Mouse (Mus musculus) hindbrain, postnatal 0 days (tissue): ENCODE measurements around the gene Treml2. TPM values are rescaled to one million over a fixed set of nuclear protein-coding genes. Genes with fewer than 3 reads are reported as not detected.

Experiments used
- ATAC-seq: fragments of 200-750 bp; cut with Nextera tagmentation; 2 replicates; pipeline ENCODE4 v1.8.0; 2017; ENCODE audit warnings: mild to moderate bottlenecking, moderate TSS enrichment, moderate library complexity
- DNase-seq: peaks from one replicate; pipeline ENCODE4 v3.0.0-alpha.2; 2015; ENCODE audit warnings: low spot score
- H3K27ac ChIP-seq: fragments of 300-500 bp; sonication (generic); 2 replicates; pipeline ENCODE4 v1.5.1; 2014; ENCODE audit warnings: mild to moderate bottlenecking
- H3K27me3 ChIP-seq: fragments of 300-500 bp; sonication (generic); 2 replicates; pipeline ENCODE4 v1.6.1; 2014; ENCODE audit warnings: low read length, mixed read lengths; ENCODE audit not compliant: insufficient read depth
- H3K36me3 ChIP-seq: fragments of 300-500 bp; sonication (generic); 2 replicates; pipeline ENCODE4 v1.6.1; 2014; ENCODE audit warnings: low read length, mixed read lengths; ENCODE audit not compliant: insufficient read depth
- H3K4me1 ChIP-seq: fragments of 300-500 bp; sonication (generic); 2 replicates; pipeline ENCODE4 v1.6.1; 2014; ENCODE audit warnings: antibody characterized with exemption, low read length, mixed read lengths; ENCODE audit not compliant: insufficient read depth
- H3K4me2 ChIP-seq: fragments of 300-500 bp; sonication (generic); 2 replicates; pipeline ENCODE4 v1.6.1; 2014; ENCODE audit warnings: low read depth, mild to moderate bottlenecking, low read length, moderate library complexity, mixed read lengths
- H3K4me3 ChIP-seq: fragments of 300-500 bp; sonication (generic); 2 replicates; pipeline ENCODE4 v1.5.1; 2014; ENCODE audit warnings: low read length
- H3K9ac ChIP-seq: fragments of 300-500 bp; sonication (generic); replicated peaks from 2 replicates; pipeline ENCODE4 v1.6.1; 2014; ENCODE audit warnings: mild to moderate bottlenecking, low read length, moderate library complexity, mixed read lengths
- H3K9me3 ChIP-seq: fragments of 300-500 bp; sonication (generic); 2 replicates; pipeline ENCODE4 v1.6.1; 2016; ENCODE audit warnings: low read length, mixed read lengths
- CTCF ChIP-seq: IDR thresholded peaks from 2 replicates; pipeline ENCODE4 v1.5.1; 2016; ENCODE audit warnings: antibody characterized with exemption, control low read depth, low read depth
- WGBS: fragments of 180-500 bp; shearing (Covaris S2); extraction: QIAGEN DNeasy Blood & Tissue Kit; methylation state at CpG from one replicate; pipeline ENCODE4 v1.1.7; 2014; 5-methylcytosine and 5-hydroxymethylcytosine counted together
- polyA plus RNA-seq: library from polyadenylated mRNA; unstranded; fragments of >200 nt; fragmentation: Nextera tagmentation; extraction: Ambion mirVana; gene quantifications from 2 replicates; pipeline ENCODE4 v1.2.1, GENCODE M21; 2015
- total RNA-seq: library from RNA; depleted of rRNA; stranded (reverse); fragments of >200 nt; gene quantifications from 2 replicates; pipeline ENCODE4 v1.2.3, GENCODE M21; 2014; rRNA removed

The Treml2 gene
- total and polyA plus RNA-seq, 2 experiments from 2014 or later = 0.09 to 1.8 TPM

GRCm38 (mm10) chr17:48357892-48358291, 58.6 kb downstream of the Treml2 start:
- Histone ChIP-seq H3K4me1 (no peaks in the 10 kb centered on the region), H3K9me3 (no peaks in the 10 kb centered on the region)

GRCm38 (mm10) chr17:48359616-48360015, 60.3 kb downstream of the Treml2 start, which contains the start of gene Treml1:
Gene Treml1 (plus strand): TSS chr17:48359916.
- Histone ChIP-seq H3K4me2 (no peak within 1 kb of the TSS), H3K27me3 (no peaks in the 10 kb centered on the region), H3K36me3 (no peaks in the 10 kb centered on the region), H3K9me3 (no peaks in the 10 kb centered on the region), H3K27ac (no peak within 1 kb of the TSS), H3K4me3 (no peak within 1 kb of the TSS), H3K9ac (no peak within 1 kb of the TSS), H3K4me1 (no peaks in the 10 kb centered on the region)
- TF ChIP-seq CTCF = no peak
- 84% methylated on average over 7 of the region's 7 CpGs for WGBS
- DNase-seq (no peak), ATAC-seq (no peak)

More at GRCm38 (mm10) chr17:48357892-48358291, 58.6 kb downstream of the Treml2 start:
- no peak for ATAC-seq
- Histone ChIP-seq H3K4me2 (no peak overlapping the region), H3K9ac (no peak overlapping the region), H3K27ac (no peak overlapping the region), H3K27me3 (no peaks in the 10 kb centered on the region), H3K4me3 (no peak overlapping the region), H3K36me3 (no peaks in the 10 kb centered on the region)
- no peak for TF ChIP-seq CTCF
- 43% methylated on average over 2 of the region's 2 CpGs for WGBS
- no peak for DNase-seq

DNA sequence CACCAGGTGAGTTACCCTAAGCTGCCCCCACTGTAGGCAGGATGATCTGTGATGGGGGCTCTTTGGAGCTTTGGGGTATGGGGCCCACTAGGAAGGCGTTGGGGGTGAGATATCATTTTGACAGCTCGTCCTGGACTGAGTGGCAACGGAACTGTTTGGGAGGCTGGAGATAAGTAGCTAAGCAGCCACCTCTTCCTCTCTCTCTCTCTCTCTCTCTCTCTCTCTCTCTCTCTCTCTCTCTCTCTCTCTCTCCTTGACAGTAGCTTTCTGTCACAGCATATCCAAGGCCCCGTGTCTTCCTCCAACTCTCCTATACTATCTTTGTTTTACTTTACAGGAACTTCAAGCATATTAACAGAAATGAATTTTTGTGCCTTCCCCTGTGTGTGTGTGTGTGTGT, 61.2 kb downstream of the Treml2 start:
- Histone ChIP-seq H3K9me3 (no peaks in the 10 kb centered on the region), H3K27me3 (no peaks in the 10 kb centered on the region), H3K4me1 (no peaks in the 10 kb centered on the region), H3K36me3 (no peaks in the 10 kb centered on the region), H3K27ac (no peak overlapping the region), H3K4me2 (no peak overlapping the region), H3K9ac (no peak overlapping the region), H3K4me3 (no peak overlapping the region)
- whole genome bisulfite sequencing = 82% methylated on average over 4 of the region's 4 CpGs
- no peak for DNase-seq
- no peak for ATAC-seq
- no peak for TF ChIP-seq CTCF

Other genes starting within 250 kb of the Treml2 start
- not detected in 2 replicates for gene 1700067P10Rik, start 210.2 kb upstream of the Treml2 start, total RNA-seq
- 0.16 TPM in 1 of 2 replicates, not detected in the other for gene 1700067P10Rik, start 210.2 kb upstream of the Treml2 start, polyA plus RNA-seq
- not detected in 2 replicates for gene 9830107B12Rik, start 153.2 kb upstream of the Treml2 start, total RNA-seq
- not detected in 2 replicates for gene 9830107B12Rik, start 153.2 kb upstream of the Treml2 start, polyA plus RNA-seq
- not detected in 2 replicates for gene A530064D06Rik, start 132.2 kb upstream of the Treml2 start, total RNA-seq
- not detected in 2 replicates for gene A530064D06Rik, start 132.2 kb upstream of the Treml2 start, polyA plus RNA-seq
- gene Trem1, start 66.7 kb upstream of the Treml2 start, total RNA-seq = not detected in 2 replicates
- 0.09 TPM in 1 of 2 replicates, not detected in the other for gene Trem1, start 66.7 kb upstream of the Treml2 start, polyA plus RNA-seq
- not detected in 2 replicates for gene Trem3, start 51.7 kb upstream of the Treml2 start, total RNA-seq
- gene Trem3, start 51.7 kb upstream of the Treml2 start, polyA plus RNA-seq = not detected in 2 replicates
- gene Treml4, start 35.2 kb upstream of the Treml2 start, total RNA-seq = not detected in 2 replicates
- gene Treml4, start 35.2 kb upstream of the Treml2 start, polyA plus RNA-seq = 0.19 and 0.66 TPM in 2 replicates
- gene B430306N03Rik, start 16.6 kb downstream of the Treml2 start, total RNA-seq = 0.05 TPM in 1 of 2 replicates, not detected in the other
- not detected in 2 replicates for gene B430306N03Rik, start 16.6 kb downstream of the Treml2 start, polyA plus RNA-seq
- 14.5 and 18.0 TPM in 2 replicates for gene Trem2, start 46.9 kb downstream of the Treml2 start, total RNA-seq
- 9.0 and 9.4 TPM in 2 replicates for gene Trem2, start 46.9 kb downstream of the Treml2 start, polyA plus RNA-seq
- gene Treml1, start 60.4 kb downstream of the Treml2 start, total RNA-seq = 1.6 TPM in 1 of 2 replicates, not detected in the other
- not detected in 2 replicates for gene Treml1, start 60.4 kb downstream of the Treml2 start, polyA plus RNA-seq
- gene Nfya, start 110.4 kb downstream of the Treml2 start, total RNA-seq = 29.0 and 39.7 TPM in 2 replicates
- gene Nfya, start 110.4 kb downstream of the Treml2 start, polyA plus RNA-seq = 3.5 and 5.0 TPM in 2 replicates
- 9.9 and 10.2 TPM in 2 replicates for gene Oard1, start 110.5 kb downstream of the Treml2 start, total RNA-seq
- gene Oard1, start 110.5 kb downstream of the Treml2 start, polyA plus RNA-seq = 34.4 and 36.7 TPM in 2 replicates
- gene Apobec2, start 133.4 kb downstream of the Treml2 start, total RNA-seq = 0.78 and 1.2 TPM in 2 replicates
- gene Apobec2, start 133.4 kb downstream of the Treml2 start, polyA plus RNA-seq = 1.1 and 1.2 TPM in 2 replicates
- 0.22 and 2.0 TPM in 2 replicates for gene Tspo2, start 152.0 kb downstream of the Treml2 start, total RNA-seq
- 0.58 and 0.90 TPM in 2 replicates for gene Tspo2, start 152.0 kb downstream of the Treml2 start, polyA plus RNA-seq
- 0.26 TPM in 1 of 2 replicates, not detected in the other for gene Unc5cl, start 155.4 kb downstream of the Treml2 start, total RNA-seq
- 0.13 and 0.32 TPM in 2 replicates for gene Unc5cl, start 155.4 kb downstream of the Treml2 start, polyA plus RNA-seq